Mouse (Mus musculus): ENCODE results near the gene Mrpl21. TPM values are rescaled to one million over a fixed set of nuclear protein-coding genes. Genes with fewer than 3 reads are reported as not detected.

Gene Mrpl21
- 32.7 and 35.5 TPM in 2 replicates for total RNA-seq (2017)

GRCm38 (mm10) chr19:3282572-3283467 lies at the start of gene Mrpl21, which contains the start of gene Ighmbp2:
Gene Mrpl21, plus strand, starts transcription at chr19:3282901.
Gene Ighmbp2, minus strand, starts transcription at chr19:3283017.
- ATAC-seq (ENCODE audit: extremely low read depth, insufficient number of reproducible peaks, low FRiP score, poor library complexity, severe bottlenecking) = peak; percentile 62; the same call in 1 of the 2 replicates

DNA sequence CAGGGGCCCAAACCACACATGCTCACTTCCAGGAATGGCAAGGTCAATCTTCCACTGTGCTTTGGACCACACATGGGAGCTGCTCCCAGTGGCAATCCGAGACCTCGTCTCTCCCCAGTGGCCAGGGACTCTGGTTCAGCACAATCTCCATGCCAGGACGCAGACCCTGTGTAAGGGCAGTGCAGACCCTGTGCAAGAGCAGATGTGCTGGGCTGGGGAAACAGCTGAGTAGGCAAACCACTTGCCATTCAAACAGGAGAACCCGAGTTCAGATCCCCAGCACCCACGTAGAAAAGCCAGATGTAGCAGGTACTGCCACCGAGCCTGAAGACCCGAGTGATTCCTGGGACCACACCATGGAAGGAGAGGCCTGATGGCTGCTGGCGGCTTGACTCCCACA lies 22.7 kb upstream of the Mrpl21 start:
- ATAC-seq (ENCODE audit: extremely low read depth, insufficient number of reproducible peaks, low FRiP score, poor library complexity, severe bottlenecking) = no peak

- ATAC-seq (ENCODE audit: extremely low read depth, insufficient number of reproducible peaks, low FRiP score, poor library complexity, severe bottlenecking) = no peak
Measured at GRCm38 (mm10) chr19:3260591-3260990, 22.1 kb upstream of the Mrpl21 start.

DNA sequence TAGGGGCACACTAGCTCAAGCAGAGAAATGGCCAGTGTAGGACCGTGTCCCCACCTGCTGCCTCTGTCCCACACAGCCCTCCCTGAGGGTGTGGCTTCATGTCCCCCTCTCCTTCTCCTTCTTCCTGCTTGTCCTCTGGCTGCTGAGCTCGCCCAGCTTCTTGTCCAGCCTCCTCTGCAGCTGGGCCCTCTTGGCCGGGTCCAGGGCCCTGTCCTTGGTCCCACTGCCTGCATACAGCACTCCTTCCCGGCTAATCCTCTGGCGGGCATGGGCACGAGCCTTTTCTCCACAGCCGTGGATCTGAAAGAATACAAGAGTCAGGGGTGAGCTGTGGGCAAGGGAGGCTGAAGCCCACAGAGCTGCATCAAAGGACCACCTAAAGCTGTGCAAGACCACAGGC lies 21.4 kb upstream of the Mrpl21 start:
- no peak for ATAC-seq (ENCODE audit: extremely low read depth, insufficient number of reproducible peaks, low FRiP score, poor library complexity, severe bottlenecking)

GRCm38 (mm10) chr19:3261764-3262525 lies 20.8 kb upstream of the Mrpl21 start:
- ATAC-seq (ENCODE audit: extremely low read depth, insufficient number of reproducible peaks, low FRiP score, poor library complexity, severe bottlenecking) = no peak

GRCm38 (mm10) chr19:3264348-3264747 lies 18.4 kb upstream of the Mrpl21 start:
- ATAC-seq (ENCODE audit: extremely low read depth, insufficient number of reproducible peaks, low FRiP score, poor library complexity, severe bottlenecking) = no peak

DNA sequence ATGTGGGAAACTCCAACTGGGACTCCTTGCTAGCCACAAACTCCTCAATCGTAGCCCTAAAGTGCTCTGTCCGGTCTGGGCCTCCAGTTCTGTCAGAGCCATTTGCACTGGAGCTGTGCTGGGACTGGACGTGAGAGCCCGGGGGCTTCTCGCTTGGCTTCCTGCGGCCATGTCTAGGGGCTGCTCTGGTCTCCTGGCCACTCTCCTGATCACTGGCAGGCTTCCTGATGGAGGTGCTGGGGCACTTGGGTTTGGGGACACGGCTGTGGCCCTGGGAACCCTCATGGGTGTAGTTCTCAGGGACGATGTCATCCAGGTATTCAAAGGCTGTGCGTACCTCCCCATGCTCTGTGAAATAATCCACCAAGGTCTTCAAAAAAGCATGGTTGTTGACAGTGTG lies 17.5 kb upstream of the Mrpl21 start:
- no peak for ATAC-seq (ENCODE audit: extremely low read depth, insufficient number of reproducible peaks, low FRiP score, poor library complexity, severe bottlenecking)

- ATAC-seq (ENCODE audit: extremely low read depth, insufficient number of reproducible peaks, low FRiP score, poor library complexity, severe bottlenecking) = no peak
Measured at GRCm38 (mm10) chr19:3266136-3266535, 16.6 kb upstream of the Mrpl21 start.

GRCm38 (mm10) chr19:3266676-3267075 lies 16.0 kb upstream of the Mrpl21 start:
- no peak for ATAC-seq (ENCODE audit: extremely low read depth, insufficient number of reproducible peaks, low FRiP score, poor library complexity, severe bottlenecking)

- ATAC-seq (ENCODE audit: extremely low read depth, insufficient number of reproducible peaks, low FRiP score, poor library complexity, severe bottlenecking) = no peak
Measured at GRCm38 (mm10) chr19:3267340-3267739, 15.4 kb upstream of the Mrpl21 start.

GRCm38 (mm10) chr19:3268218-3268980 lies 14.3 kb upstream of the Mrpl21 start:
- ATAC-seq (ENCODE audit: extremely low read depth, insufficient number of reproducible peaks, low FRiP score, poor library complexity, severe bottlenecking) = no peak

DNA sequence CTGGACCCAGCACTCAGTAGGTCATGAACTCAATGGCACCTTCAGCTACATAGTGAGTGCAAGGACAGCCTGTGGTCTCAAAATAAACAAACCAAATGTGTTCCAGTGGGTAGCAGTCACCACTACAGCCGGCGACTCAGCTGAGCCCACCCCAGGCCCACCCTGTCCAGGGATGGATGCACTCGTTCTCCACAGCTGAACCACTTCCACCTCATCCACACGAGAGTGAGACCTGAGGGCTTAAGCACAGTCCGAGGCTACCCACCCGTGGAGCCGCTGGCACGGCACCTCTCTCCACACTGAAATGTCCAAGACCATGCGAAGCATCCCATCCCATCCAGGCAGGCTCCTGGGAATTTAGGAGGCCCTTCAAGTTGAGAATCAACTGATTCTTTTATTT lies 13.4 kb upstream of the Mrpl21 start:
- ATAC-seq (ENCODE audit: extremely low read depth, insufficient number of reproducible peaks, low FRiP score, poor library complexity, severe bottlenecking) = no peak

- ATAC-seq (ENCODE audit: extremely low read depth, insufficient number of reproducible peaks, low FRiP score, poor library complexity, severe bottlenecking) = no peak
Measured at GRCm38 (mm10) chr19:3269803-3270202, 12.9 kb upstream of the Mrpl21 start.

- no peak for ATAC-seq (ENCODE audit: extremely low read depth, insufficient number of reproducible peaks, low FRiP score, poor library complexity, severe bottlenecking)
Measured at GRCm38 (mm10) chr19:3271366-3271765, 11.3 kb upstream of the Mrpl21 start.

DNA sequence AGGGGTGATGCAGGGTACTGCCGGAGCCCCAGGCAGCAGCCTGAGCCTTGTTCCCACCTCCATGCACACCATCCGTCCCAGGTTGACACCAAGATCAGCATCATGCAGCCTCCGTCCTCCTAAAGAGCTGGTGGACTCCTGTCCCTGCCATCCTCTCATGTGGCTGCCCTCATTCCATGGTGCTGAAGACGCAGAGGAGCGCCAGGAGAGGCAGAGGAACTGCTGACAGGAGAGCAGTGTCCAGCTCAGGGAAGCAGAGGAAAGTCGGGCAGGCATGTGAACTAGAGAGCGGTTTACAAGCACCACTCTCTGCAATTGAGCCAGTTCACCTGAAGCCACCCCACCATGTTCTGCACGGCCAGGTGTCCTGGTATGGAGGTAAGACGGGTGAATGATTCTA lies 9.4 kb upstream of the Mrpl21 start:
- ATAC-seq (ENCODE audit: extremely low read depth, insufficient number of reproducible peaks, low FRiP score, poor library complexity, severe bottlenecking) = no peak

GRCm38 (mm10) chr19:3275744-3276365 lies 6.8 kb upstream of the Mrpl21 start:
- no peak for ATAC-seq (ENCODE audit: extremely low read depth, insufficient number of reproducible peaks, low FRiP score, poor library complexity, severe bottlenecking)

DNA sequence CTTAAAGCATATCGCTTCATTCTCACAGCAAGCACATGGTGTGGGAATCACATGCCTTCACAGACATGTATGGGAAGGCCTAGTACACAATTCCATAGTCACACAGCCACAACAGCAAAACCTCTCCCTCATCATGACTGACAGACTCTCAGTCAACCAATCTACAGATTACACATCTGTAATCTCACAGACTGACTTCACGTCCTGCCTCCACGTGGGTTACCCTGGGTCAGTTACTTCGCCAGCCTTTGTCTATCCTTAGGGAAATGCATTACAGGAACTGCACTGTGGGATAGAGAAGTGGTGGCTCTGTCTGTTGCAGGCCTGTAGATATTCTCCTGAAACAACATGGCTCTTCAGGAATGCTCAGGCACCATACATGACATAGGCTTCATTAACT lies 815 bp upstream of the Mrpl21 start:
- no peak for ATAC-seq (ENCODE audit: extremely low read depth, insufficient number of reproducible peaks, low FRiP score, poor library complexity, severe bottlenecking)

GRCm38 (mm10) chr19:3289006-3289405 lies 6.3 kb downstream of the Mrpl21 start:
- ATAC-seq (ENCODE audit: extremely low read depth, insufficient number of reproducible peaks, low FRiP score, poor library complexity, severe bottlenecking) = no peak

DNA sequence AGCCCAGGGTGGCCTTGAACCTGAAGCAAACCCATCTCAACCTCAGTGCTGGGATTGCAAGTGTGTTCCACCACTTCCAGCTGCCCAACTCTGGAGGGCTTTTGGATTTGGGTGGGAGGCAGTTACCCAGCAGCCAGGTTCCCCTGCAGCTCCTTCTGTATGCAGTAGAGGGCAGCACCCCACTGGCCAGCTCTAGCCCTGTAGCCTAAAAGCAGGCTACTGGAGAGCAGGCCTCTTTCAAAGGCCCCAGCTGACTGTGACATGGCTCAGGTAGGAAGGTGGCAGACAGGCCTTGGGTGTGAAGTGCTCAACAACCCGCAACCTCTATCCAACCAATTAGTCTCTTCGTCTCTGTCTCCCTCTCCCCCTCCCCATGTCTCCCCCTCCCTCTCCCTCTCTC lies 9.3 kb downstream of the Mrpl21 start:
- ATAC-seq (ENCODE audit: extremely low read depth, insufficient number of reproducible peaks, low FRiP score, poor library complexity, severe bottlenecking) = peak; percentile 70; the same call in 1 of the 2 replicates
